Mouse (Mus musculus) embryonic facial prominence, embryonic 15.5 days (tissue): Measurements from ENCODE around the gene Ncor1. TPM values are rescaled to one million over a fixed set of nuclear protein-coding genes. Genes with fewer than 3 reads are reported as not detected.

Source experiments
- ATAC-seq: fragments of 200-750 bp; cut with Nextera tagmentation; 2 replicates; pipeline ENCODE4 v1.8.0; 2017; ENCODE audit warnings: low read depth, moderate TSS enrichment; ENCODE audit not compliant: insufficient number of reproducible peaks, low FRiP score, low TSS enrichment
- H3K27ac ChIP-seq: fragments of 300-500 bp; sonication (generic); replicated peaks from 2 replicates; pipeline ENCODE4 v1.5.1; 2015; ENCODE audit warnings: mild to moderate bottlenecking, inconsistent platforms
- H3K27me3 ChIP-seq: fragments of 300-500 bp; sonication (generic); 2 replicates; pipeline ENCODE4 v1.6.1; 2015; ENCODE audit warnings: inconsistent platforms
- H3K36me3 ChIP-seq: fragments of 300-500 bp; sonication (generic); 2 replicates; pipeline ENCODE4 v1.6.1; 2015; ENCODE audit warnings: mild to moderate bottlenecking, inconsistent platforms
- H3K4me1 ChIP-seq: fragments of 300-500 bp; sonication (generic); 2 replicates; pipeline ENCODE4 v1.6.1; 2015; ENCODE audit warnings: inconsistent platforms
- H3K4me2 ChIP-seq: fragments of 300-500 bp; sonication (generic); replicated peaks from 2 replicates; pipeline ENCODE4 v1.6.1; 2015; ENCODE audit warnings: mild to moderate bottlenecking, inconsistent platforms
- H3K4me3 ChIP-seq: fragments of 300-500 bp; sonication (generic); replicated peaks from 2 replicates; pipeline ENCODE4 v1.5.1; 2015; ENCODE audit warnings: mild to moderate bottlenecking, inconsistent platforms
- H3K9ac ChIP-seq: fragments of 300-500 bp; sonication (generic); 2 replicates; pipeline ENCODE4 v1.6.1; 2015; ENCODE audit warnings: inconsistent platforms
- H3K9me3 ChIP-seq: fragments of 300-500 bp; sonication (generic); replicated peaks from 2 replicates; pipeline ENCODE4 v1.6.1; 2016; ENCODE audit warnings: inconsistent platforms
- WGBS: fragments of 180-500 bp; shearing (Covaris S2); methylation state at CpG from one replicate; pipeline ENCODE4 v1.1.7; 2015; 5-methylcytosine and 5-hydroxymethylcytosine counted together
- polyA plus RNA-seq: library from polyadenylated mRNA; unstranded; fragments of >200 nt; fragmentation: Nextera tagmentation; extraction: Ambion mirVana; gene quantifications from 2 replicates; pipeline ENCODE4 v1.2.1, GENCODE M21; 2015

The Ncor1 gene
- 157 and 163 TPM in 2 replicates for polyA plus RNA-seq

DNA sequence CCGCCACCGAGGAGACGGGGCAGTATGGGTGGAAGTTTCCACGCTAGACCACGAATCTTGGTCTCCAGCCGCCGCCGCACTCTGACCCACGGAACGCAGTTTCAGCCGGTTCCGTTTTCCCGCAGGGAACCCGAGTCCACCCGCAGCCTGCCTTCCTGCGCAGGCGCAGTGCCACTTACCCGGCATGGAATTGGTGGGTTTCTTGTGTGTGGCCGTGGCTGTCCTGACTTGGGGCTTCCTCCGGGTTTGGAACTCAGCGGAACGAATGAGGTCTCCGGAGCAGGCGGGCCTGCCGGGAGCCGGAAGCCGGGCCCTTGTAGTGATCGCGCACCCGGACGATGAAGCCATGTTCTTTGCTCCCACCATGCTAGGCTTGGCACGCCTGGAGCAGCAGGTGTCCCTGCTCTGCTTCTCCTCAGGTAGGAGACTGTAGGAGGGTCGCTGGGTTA, at the start of gene Ncor1, which contains the start of gene Pigl:
TSS of gene Ncor1 (minus strand) at position 266 of the 449 bp plus-strand sequence.
TSS of gene Pigl (plus strand) at position 185 of the 449 bp plus-strand sequence.
- H3K4me3 ChIP-seq = peak within 1 kb of the TSS; percentile 77
- H3K36me3 ChIP-seq = no peaks in the 10 kb centered on the region
- H3K9ac ChIP-seq = peak within 1 kb of the TSS; percentile 96
- H3K9me3 ChIP-seq = no peaks in the 10 kb centered on the region
- H3K27ac ChIP-seq = peak within 1 kb of the TSS; percentile 96
- WGBS = under 1% methylated on average over 33 of the region's 33 CpGs
- H3K4me1 ChIP-seq = peaks cover 14% of the 10 kb centered on the region
- no peaks in the 10 kb centered on the region for H3K27me3 ChIP-seq
- peak within 1 kb of the TSS; percentile 70 for H3K4me2 ChIP-seq
- ATAC-seq = peak; percentile 65

DNA sequence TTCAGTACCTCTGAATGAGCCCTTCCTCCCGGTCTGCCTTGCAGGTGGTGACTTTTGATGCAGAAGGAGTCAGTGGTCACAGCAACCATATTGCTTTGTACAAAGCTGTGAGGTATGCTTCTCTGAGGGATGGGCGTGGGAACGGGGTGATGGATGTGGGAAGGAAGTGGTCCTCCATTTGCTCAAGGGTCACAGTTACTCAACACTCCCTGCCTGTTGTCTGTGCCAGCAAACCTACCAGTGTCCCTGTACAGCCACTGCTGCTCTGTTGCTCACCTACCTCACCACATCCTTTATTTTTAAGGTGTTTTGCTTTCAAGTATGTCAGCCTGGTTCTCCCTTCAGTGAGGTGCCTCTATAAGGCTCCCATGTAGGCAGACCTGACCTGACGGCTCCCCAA, 49.3 kb upstream of the Ncor1 start:
- ATAC-seq = no peak
- peaks cover 8% of the 10 kb centered on the region; the same call in 1 of the 2 replicates for H3K4me1 ChIP-seq
- H3K36me3 ChIP-seq = no peaks in the 10 kb centered on the region
- no peak overlapping the region for H3K4me2 ChIP-seq
- no peaks in the 10 kb centered on the region for H3K27me3 ChIP-seq
- 87% methylated on average over 4 of the region's 4 CpGs for WGBS
- H3K9me3 ChIP-seq = no peaks in the 10 kb centered on the region
- no peak overlapping the region for H3K9ac ChIP-seq
- no peak overlapping the region for H3K27ac ChIP-seq
- no peak overlapping the region for H3K4me3 ChIP-seq

DNA sequence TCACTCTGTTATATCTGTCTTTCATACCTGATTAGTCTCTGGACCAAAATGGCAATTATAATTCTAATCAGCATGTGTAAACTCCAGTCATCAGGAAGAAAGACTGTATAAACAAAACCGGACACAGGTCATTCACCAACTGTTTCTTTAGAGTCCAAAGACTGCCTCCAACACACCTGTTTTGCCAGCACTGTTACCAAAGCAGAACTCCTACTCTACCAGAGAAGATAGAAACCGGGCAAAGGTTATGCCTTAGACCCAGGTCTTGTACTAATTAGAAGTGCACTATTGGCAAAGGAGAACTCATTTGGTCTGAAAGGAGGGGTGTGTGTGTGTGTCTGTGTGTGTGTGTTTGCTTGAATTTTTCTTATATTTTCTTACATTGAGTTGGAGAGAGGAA, 42.2 kb upstream of the Ncor1 start:
- no peaks in the 10 kb centered on the region for H3K27me3 ChIP-seq
- no peaks in the 10 kb centered on the region for H3K9me3 ChIP-seq
- no peak overlapping the region for H3K9ac ChIP-seq
- ATAC-seq = no peak
- no peak overlapping the region for H3K4me2 ChIP-seq
- H3K27ac ChIP-seq = no peak overlapping the region
- no peaks in the 10 kb centered on the region for H3K36me3 ChIP-seq
- no peaks in the 10 kb centered on the region; the same call in 1 of the 2 replicates for H3K4me1 ChIP-seq
- no peak overlapping the region for H3K4me3 ChIP-seq
- 88% methylated on average over 2 of the region's 2 CpGs for WGBS

DNA sequence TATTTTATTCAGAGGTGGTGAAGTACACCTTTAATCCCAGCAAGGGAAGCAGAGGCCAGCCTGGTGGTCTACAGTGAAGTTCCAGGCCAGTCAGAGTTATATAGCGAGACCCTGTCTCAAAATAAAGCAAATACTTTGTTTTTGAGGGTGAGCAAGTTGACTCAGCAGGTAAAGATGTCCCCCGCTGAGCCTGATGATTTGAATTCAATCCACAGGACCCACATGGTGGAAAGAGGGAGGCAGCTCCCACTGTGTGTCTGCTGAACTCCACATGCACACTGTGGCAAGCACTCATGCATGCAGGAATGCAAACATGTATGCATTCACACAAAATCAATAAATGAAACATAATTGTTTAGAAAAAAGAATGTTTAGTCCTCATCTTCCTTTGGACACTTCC, 40.5 kb upstream of the Ncor1 start:
- Histone ChIP-seq H3K9ac (no peak overlapping the region), H3K9me3 (no peaks in the 10 kb centered on the region), H3K4me3 (no peak overlapping the region), H3K27ac (no peak overlapping the region), H3K36me3 (no peaks in the 10 kb centered on the region), H3K27me3 (no peaks in the 10 kb centered on the region), H3K4me2 (no peak overlapping the region), H3K4me1 (peaks cover 11% of the 10 kb centered on the region)
- ATAC-seq = no peak
- whole genome bisulfite sequencing = 89% methylated on average over 2 of the region's 2 CpGs

DNA sequence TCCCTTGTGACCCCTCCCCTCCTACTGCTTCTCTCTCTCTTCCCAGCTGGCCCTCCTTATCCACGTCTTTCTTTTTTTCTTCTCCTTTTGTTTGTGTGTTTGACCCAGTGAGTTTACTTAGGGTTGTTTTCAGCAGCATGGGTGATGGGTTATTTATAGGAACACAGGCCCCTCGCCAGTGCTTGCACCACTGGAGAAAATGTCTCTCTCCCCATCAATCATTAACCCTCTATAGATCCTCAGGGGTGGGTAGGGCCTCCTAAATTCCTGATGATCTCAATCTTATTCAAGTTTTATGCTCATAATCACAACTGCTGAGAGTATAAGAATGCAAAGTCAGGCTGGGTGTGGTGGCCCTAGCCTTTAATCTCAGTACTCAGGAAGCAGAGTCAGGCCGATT, 38.8 kb upstream of the Ncor1 start:
- no peaks in the 10 kb centered on the region for H3K27me3 ChIP-seq
- no peak for ATAC-seq
- no peak overlapping the region for H3K4me2 ChIP-seq
- no peaks in the 10 kb centered on the region for H3K36me3 ChIP-seq
- H3K4me1 ChIP-seq = peaks cover 11% of the 10 kb centered on the region
- no peaks in the 10 kb centered on the region for H3K9me3 ChIP-seq
- H3K9ac ChIP-seq = no peak overlapping the region
- 56% methylated on average over 3 of the region's 3 CpGs for WGBS
- H3K27ac ChIP-seq = no peak overlapping the region
- no peak overlapping the region for H3K4me3 ChIP-seq

DNA sequence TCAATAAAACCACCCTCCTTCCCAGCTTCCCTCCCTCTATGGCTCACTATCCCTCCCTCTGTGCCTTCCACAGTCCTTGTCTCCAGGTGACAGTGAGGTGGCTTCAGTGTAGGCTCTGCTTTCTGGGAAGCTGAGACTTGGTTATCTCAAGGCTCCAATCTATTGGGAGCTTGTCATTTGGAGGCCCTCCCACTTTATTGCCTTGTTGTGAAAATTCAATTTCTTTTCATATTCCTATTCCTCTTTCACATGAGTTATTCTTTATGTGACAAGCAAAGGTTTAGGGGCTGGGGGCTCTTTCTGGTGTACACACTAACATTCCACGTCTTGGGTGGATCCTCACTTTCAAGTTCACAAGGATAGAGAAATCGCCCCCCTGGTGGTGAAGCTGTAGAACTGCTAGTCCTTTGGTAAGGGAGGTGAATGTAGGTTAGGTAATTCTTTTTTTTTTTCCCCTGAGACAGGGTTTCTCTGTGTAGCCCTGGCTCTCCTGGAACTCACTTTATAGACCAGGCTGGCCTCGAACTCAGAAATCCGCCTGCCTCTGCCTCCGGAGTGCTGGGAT, 37.9 kb upstream of the Ncor1 start:
- H3K4me2 ChIP-seq = no peak overlapping the region
- no peaks in the 10 kb centered on the region for H3K9me3 ChIP-seq
- H3K27me3 ChIP-seq = no peaks in the 10 kb centered on the region
- no peaks in the 10 kb centered on the region for H3K36me3 ChIP-seq
- H3K4me1 ChIP-seq = peaks cover 11% of the 10 kb centered on the region
- no peak overlapping the region for H3K4me3 ChIP-seq
- H3K9ac ChIP-seq = no peak overlapping the region
- 62% methylated on average over 5 of the region's 5 CpGs for whole genome bisulfite sequencing
- no peak overlapping the region for H3K27ac ChIP-seq
- ATAC-seq = no peak

DNA sequence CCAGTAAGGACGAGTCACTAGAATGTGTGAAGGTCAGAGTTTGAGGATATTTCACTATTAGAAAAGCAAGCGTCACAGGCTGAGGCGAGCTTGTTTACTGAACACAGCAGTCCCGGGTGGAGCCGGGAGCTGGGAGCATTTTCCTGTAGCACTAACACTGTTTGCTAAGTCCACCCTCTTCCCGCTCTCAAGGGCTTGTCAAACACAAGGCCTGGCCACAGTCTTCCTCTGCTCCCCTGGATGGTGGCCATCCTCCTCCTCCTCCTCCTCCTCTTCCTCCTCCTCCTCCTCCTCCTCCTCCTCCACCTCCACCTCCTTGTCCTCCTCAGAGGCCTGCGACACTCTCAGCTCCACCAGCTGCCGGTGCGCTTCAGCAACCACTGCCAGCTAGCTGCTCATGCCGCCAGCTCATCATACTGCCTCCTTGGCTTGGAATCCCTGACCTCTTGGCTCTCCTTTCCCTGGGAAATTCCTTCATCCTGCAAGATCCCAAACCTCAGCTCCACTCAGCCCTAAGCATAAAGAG, 37.0 kb upstream of the Ncor1 start:
- H3K4me3 ChIP-seq = no peak overlapping the region
- 42% methylated on average over 9 of the region's 10 CpGs for WGBS
- no peak for ATAC-seq
- no peaks in the 10 kb centered on the region for H3K36me3 ChIP-seq
- no peaks in the 10 kb centered on the region for H3K9me3 ChIP-seq
- H3K4me2 ChIP-seq = no peak overlapping the region
- H3K27ac ChIP-seq = peak overlapping the region; percentile 24
- H3K27me3 ChIP-seq = no peaks in the 10 kb centered on the region
- H3K9ac ChIP-seq = no peak overlapping the region
- H3K4me1 ChIP-seq = peaks cover 11% of the 10 kb centered on the region

DNA sequence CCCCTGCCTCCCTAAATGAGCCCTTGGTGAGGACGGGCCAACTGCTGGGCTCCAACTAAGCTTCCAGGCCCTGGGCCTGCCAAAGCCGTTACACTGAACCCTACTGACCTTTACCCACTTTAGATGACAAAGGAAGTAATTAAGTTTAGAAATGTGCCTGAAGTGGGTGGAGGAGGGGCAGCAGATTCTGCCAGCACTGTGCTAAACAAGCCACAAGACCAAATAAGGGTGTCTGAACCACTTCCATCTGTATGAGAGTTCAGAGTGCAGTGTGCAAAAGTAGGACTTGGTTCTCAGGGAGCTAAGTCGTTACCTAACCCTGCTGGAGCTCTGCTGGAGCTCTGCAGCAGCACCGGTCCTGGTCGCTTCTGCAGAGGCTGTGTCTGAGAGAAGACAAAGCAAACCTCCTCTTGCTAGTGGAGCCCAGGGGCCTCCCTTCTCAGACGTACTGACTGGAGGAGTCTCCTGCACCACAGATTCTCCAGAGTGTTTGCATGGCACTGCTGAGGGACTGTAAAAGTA, 36.5 kb upstream of the Ncor1 start:
- Histone ChIP-seq H3K4me1 (peaks cover 11% of the 10 kb centered on the region), H3K9me3 (no peaks in the 10 kb centered on the region), H3K27me3 (no peaks in the 10 kb centered on the region), H3K4me2 (no peak overlapping the region), H3K4me3 (no peak overlapping the region), H3K36me3 (no peaks in the 10 kb centered on the region), H3K9ac (no peak overlapping the region), H3K27ac (peak overlapping the region; percentile 24)
- ATAC-seq = peak; percentile 51
- 7% methylated on average over 6 of the region's 6 CpGs for WGBS

DNA sequence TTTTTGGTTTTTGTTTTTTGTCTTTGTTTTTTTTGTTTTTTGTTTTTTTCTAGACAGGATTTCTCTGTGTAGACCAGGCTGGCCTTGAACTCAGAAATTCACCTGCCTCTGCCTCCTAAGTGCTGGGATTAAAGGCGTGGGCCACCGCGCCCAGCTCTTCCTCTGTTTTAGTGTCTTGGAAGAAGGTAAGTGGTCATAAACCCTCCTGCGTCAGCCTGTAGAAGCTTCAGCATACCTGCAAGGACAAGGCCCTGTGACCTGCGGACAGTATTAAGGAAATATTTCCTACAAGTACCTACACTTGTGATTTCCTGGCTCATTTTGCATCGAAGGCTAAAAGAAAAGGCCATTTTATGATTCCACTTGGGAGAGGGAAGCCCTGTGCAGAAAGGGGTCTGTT, 35.4 kb upstream of the Ncor1 start:
- peaks cover 11% of the 10 kb centered on the region for H3K4me1 ChIP-seq
- 97% methylated on average over 6 of the region's 6 CpGs for whole genome bisulfite sequencing
- H3K9me3 ChIP-seq = no peaks in the 10 kb centered on the region
- H3K4me2 ChIP-seq = no peak overlapping the region
- H3K4me3 ChIP-seq = no peak overlapping the region
- no peak overlapping the region for H3K9ac ChIP-seq
- H3K27ac ChIP-seq = no peak overlapping the region
- no peak for ATAC-seq
- no peaks in the 10 kb centered on the region for H3K36me3 ChIP-seq
- H3K27me3 ChIP-seq = no peaks in the 10 kb centered on the region

DNA sequence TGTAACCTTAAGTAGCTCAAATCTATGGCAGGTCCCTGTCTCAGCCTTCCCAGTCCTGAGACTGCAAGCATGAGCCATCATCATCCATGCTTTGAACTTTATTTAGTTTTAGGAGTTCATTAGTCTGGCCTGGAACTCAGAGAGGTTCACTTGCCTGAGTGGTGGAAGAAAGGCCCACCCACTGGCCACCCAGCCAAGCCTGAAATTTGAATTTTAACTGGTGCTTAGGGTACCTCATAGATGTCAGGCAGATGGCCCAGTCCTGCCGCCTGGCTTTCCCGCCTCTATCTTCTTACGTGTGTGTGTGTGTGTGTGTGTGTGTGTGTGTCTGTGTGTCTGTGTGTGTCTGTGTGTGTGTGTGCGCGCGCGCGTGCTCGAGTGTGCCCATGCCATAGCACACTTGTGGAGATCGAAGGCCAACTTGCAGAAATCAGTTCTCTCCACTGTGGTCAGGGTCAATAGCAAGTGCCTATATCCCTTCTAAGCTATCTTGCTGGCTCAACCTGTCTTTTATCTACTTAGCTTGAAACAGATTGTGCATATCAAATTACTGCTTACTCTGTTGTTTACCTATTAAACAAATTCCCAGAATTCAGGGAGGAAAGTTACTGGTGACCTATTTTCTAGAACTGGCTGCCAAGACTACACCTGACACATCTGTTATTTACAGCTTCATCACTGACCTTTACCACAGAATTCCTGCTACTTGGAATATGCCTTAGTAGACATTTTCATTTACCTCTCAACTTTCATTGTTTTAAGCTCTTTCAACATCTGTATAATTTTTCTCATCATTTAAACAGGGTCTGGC, 29.4 kb upstream of the Ncor1 start:
- Histone ChIP-seq H3K9ac (no peak overlapping the region), H3K4me3 (no peak overlapping the region)
- WGBS = 92% methylated on average over 10 of the region's 10 CpGs

DNA sequence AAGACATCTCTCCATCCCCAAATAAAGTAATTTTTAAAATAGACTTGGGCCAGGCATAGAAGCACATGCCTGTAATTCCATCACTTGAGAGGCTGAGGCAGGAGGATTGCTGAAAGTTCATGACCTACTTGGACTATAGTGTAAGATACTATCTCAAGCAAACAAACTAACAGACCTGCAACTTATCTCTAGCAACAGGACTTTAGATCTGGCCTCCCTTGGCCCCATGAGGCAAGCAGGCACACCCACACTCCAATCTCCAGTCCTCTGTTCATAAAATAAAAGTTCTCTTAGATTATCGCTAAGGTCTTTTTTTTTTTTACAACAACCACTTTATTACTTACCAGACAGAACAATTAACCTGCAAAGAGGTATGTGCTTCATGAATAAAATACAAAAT, 28.6 kb upstream of the Ncor1 start:
- Histone ChIP-seq H3K4me2 (no peak overlapping the region), H3K9ac (no peak overlapping the region), H3K27ac (no peak overlapping the region), H3K4me3 (no peak overlapping the region), H3K27me3 (no peaks in the 10 kb centered on the region), H3K4me1 (no peaks in the 10 kb centered on the region), H3K9me3 (no peaks in the 10 kb centered on the region), H3K36me3 (no peaks in the 10 kb centered on the region)
- WGBS = 90% methylated on average over 1 of the region's 1 CpGs
- ATAC-seq = no peak

More for the DNA sequence above, 29.4 kb upstream of the Ncor1 start:
- H3K27me3 ChIP-seq = no peaks in the 10 kb centered on the region
- no peak overlapping the region for H3K4me2 ChIP-seq
- H3K36me3 ChIP-seq = no peaks in the 10 kb centered on the region
- H3K4me1 ChIP-seq = no peaks in the 10 kb centered on the region
- no peaks in the 10 kb centered on the region for H3K9me3 ChIP-seq
- no peak for ATAC-seq
- no peak overlapping the region for H3K27ac ChIP-seq
